ENCODE assay signal across 8 mouse cellular contexts in genomic region chr13:116711148-116711865, GRCm38 (mm10).
DNase-seq lines count a peak whose midpoint lies in the region; ATAC-seq lines count a peak whose summit lies in the region.

No protein-coding gene starts in this region.

- H3K27me3 ChIP-seq in lung, embryonic 15.5 days, result peaks cover 71% of the 10 kb centered on the region
- peaks cover 45% of the 10 kb centered on the region for H3K27me3 ChIP-seq in embryonic facial prominence, embryonic 12.5 days
- H3K27me3 ChIP-seq in limb, embryonic 11.5 days (ENCODE audit: control insufficient read depth, insufficient read depth, low read length), result peaks cover 6% of the 10 kb centered on the region
- H3K27me3 ChIP-seq in neural tube, embryonic 15.5 days (replicated peaks), result peaks cover 72% of the 10 kb centered on the region

- peak overlapping the region; percentile 67 for H3K4me2 ChIP-seq in lung, embryonic 15.5 days
- peak overlapping the region; percentile 54 for H3K4me2 ChIP-seq in embryonic facial prominence, embryonic 12.5 days (replicated peaks)
- H3K4me2 ChIP-seq in limb, embryonic 11.5 days (ENCODE audit: low read depth, severe bottlenecking), result peak overlapping the region; percentile 37
- peak overlapping the region; percentile 55 for H3K4me2 ChIP-seq in neural tube, embryonic 15.5 days

- H3K9ac ChIP-seq in lung, embryonic 15.5 days, result no peak overlapping the region
- H3K9ac ChIP-seq in embryonic facial prominence, embryonic 12.5 days, result 0 out of 2 replicates have a peak overlapping the region, but pooled peaks have one; percentile 12
- H3K9ac ChIP-seq in limb, embryonic 11.5 days (ENCODE audit: low read length), result no peak overlapping the region
- H3K9ac ChIP-seq in neural tube, embryonic 15.5 days (replicated peaks), result no peak overlapping the region

- no peak overlapping the region for H3K27ac ChIP-seq in lung, embryonic 15.5 days
- H3K27ac ChIP-seq in embryonic facial prominence, embryonic 12.5 days, result no peak overlapping the region
- no peak overlapping the region for H3K27ac ChIP-seq in limb, embryonic 11.5 days (replicated peaks; ENCODE audit: low read depth, low read length)
- no peak overlapping the region for H3K27ac ChIP-seq in neural tube, embryonic 15.5 days (replicated peaks)

- peak overlapping the region; percentile 36 for H3K4me3 ChIP-seq in lung, embryonic 15.5 days
- peak overlapping the region; percentile 29 for H3K4me3 ChIP-seq in embryonic facial prominence, embryonic 12.5 days
- H3K4me3 ChIP-seq in limb, embryonic 11.5 days (ENCODE audit: low read depth, low read length), result peak overlapping the region; percentile 0; the same call in 1 of the 2 replicates
- H3K4me3 ChIP-seq in neural tube, embryonic 15.5 days (replicated peaks), result peak overlapping the region; percentile 25

- H3K9me3 ChIP-seq in lung, embryonic 15.5 days, result no peaks in the 10 kb centered on the region
- H3K9me3 ChIP-seq in embryonic facial prominence, embryonic 12.5 days, result no peaks in the 10 kb centered on the region
- no peaks in the 10 kb centered on the region for H3K9me3 ChIP-seq in limb, embryonic 11.5 days (ENCODE audit: control insufficient read depth, low read length)
- H3K9me3 ChIP-seq in neural tube, embryonic 15.5 days (replicated peaks), result no peaks in the 10 kb centered on the region

- ATAC-seq in lung, embryonic 15.5 days (ENCODE audit: borderline replicate concordance, extremely low read depth, low FRiP score, low TSS enrichment), result no peak
- ATAC-seq in embryonic facial prominence, embryonic 12.5 days (ENCODE audit: insufficient number of reproducible peaks, insufficient read depth, low FRiP score, low TSS enrichment), result no peak
- peak; percentile 31; the same call in 1 of the 2 replicates for ATAC-seq in limb, embryonic 11.5 days (ENCODE audit: insufficient number of reproducible peaks, low FRiP score, low TSS enrichment, low read depth)
- no peak for ATAC-seq in neural tube, embryonic 15.5 days (ENCODE audit: low FRiP score)
- ATAC-seq in erythroblast, adult 5-6 weeks (replicated peaks; ENCODE audit: low FRiP score, poor library complexity, severe bottlenecking), result no peak

- H3K36me3 ChIP-seq in lung, embryonic 15.5 days, result no peaks in the 10 kb centered on the region
- no peaks in the 10 kb centered on the region for H3K36me3 ChIP-seq in embryonic facial prominence, embryonic 12.5 days
- H3K36me3 ChIP-seq in limb, embryonic 11.5 days (ENCODE audit: control insufficient read depth, insufficient read depth, low read length), result no peaks in the 10 kb centered on the region
- H3K36me3 ChIP-seq in neural tube, embryonic 15.5 days, result no peaks in the 10 kb centered on the region

- no peak for DNase-seq in lung, postnatal 4 days
- peak; percentile 47 for DNase-seq in limb, embryonic 11.5 days (ENCODE audit: low spot score)
- no peak for DNase-seq in urinary bladder, postnatal 36 days (ENCODE audit: low spot score in 2 of 2)
- DNase-seq in frontal cortex, postnatal 14 days (ENCODE audit: low spot score in 2 of 2), result no peak

- WGBS in lung, embryonic 15.5 days, result 6% methylated on average over 22 of the region's 22 CpGs
- whole genome bisulfite sequencing in embryonic facial prominence, embryonic 12.5 days, result 2% methylated on average over 22 of the region's 22 CpGs
- whole genome bisulfite sequencing in limb, embryonic 11.5 days, result under 1% methylated on average over 22 of the region's 22 CpGs
- WGBS in neural tube, embryonic 15.5 days, result under 1% methylated on average over 22 of the region's 22 CpGs

- H3K4me1 ChIP-seq in lung, embryonic 15.5 days, result peaks cover 14% of the 10 kb centered on the region
- H3K4me1 ChIP-seq in embryonic facial prominence, embryonic 12.5 days, result peaks cover 7% of the 10 kb centered on the region
- no peaks in the 10 kb centered on the region for H3K4me1 ChIP-seq in limb, embryonic 11.5 days (ENCODE audit: control insufficient read depth, insufficient read depth, low read length)
- H3K4me1 ChIP-seq in neural tube, embryonic 15.5 days, result peaks cover 15% of the 10 kb centered on the region
